Mouse (Mus musculus) megakaryocyte, embryonic 14.5 days (primary cell): ENCODE results near the gene Acap3. TPM values are rescaled to one million over a fixed set of nuclear protein-coding genes. Genes with fewer than 3 reads are reported as not detected.
A peak's percentile ranks its signal among the peaks of the same experiment; 100 is the strongest.

Experiments
- H3K27me3 ChIP-seq: replicated peaks from 2 replicates; pipeline ENCODE3; 2012; ENCODE audit warnings: inconsistent platforms
- H3K36me3 ChIP-seq: replicated peaks from 2 replicates; pipeline ENCODE3; 2012; ENCODE audit warnings: low read length, inconsistent platforms, mixed read lengths
- H3K4me1 ChIP-seq: 2 replicates; pipeline ENCODE4 v1.6.1; 2012; ENCODE audit warnings: inconsistent platforms
- H3K4me3 ChIP-seq: replicated peaks from 2 replicates; pipeline ENCODE3; 2012; ENCODE audit warnings: moderate library complexity, mild to moderate bottlenecking, inconsistent platforms
- H3K9me3 ChIP-seq: 2 replicates; pipeline ENCODE4 v1.6.1; 2012; ENCODE audit warnings: inconsistent platforms
- FLI1 ChIP-seq: IDR thresholded peaks from 2 replicates; pipeline ENCODE4 v1.6.1; 2012; ENCODE audit warnings: low read length, inconsistent platforms, mixed read lengths
- GATA1 ChIP-seq: IDR thresholded peaks from 3 replicates; pipeline ENCODE4 v1.6.1; 2012; ENCODE audit warnings: mixed read lengths, low read length, inconsistent platforms, borderline replicate concordance
- polyA plus RNA-seq: library from polyadenylated mRNA; stranded (reverse); fragments of >175 nt; gene quantifications from 2 replicates; pipeline ENCODE4 v1.2.3, GENCODE M21; 2012; ENCODE audit warnings: low replicate concordance; ENCODE audit not compliant: insufficient read depth

Gene Acap3
- polyA plus RNA-seq, 1 experiment, result 33.2 TPM

DNA sequence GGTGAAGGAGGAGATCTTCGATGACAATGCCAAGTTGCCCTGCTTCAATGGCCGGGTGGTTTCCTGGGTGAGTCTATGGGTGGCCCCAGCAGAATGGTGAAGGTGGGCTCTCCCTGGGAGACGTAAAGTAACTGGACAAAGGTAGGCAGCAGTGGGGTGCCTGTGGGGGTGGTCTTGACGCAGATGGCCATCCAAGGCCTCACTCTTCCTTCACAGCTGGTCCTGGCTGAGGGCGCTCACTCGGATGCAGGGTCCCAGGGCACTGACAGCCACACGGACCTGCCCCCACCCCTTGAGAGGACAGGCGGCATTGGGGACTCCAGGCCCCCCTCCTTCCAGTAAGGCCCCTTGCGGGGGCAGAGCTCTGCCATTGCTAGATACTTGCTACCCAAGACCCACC, 38.2 kb upstream of the Acap3 start:
- H3K4me1 ChIP-seq, result peaks cover 63% of the 10 kb centered on the region
- no peaks in the 10 kb centered on the region for H3K27me3 ChIP-seq
- TF ChIP-seq FLI1 (no peak), GATA1 (no peak)
- no peaks in the 10 kb centered on the region for H3K9me3 ChIP-seq
- peaks cover 60% of the 10 kb centered on the region for H3K36me3 ChIP-seq
- H3K4me3 ChIP-seq, result no peak overlapping the region

DNA sequence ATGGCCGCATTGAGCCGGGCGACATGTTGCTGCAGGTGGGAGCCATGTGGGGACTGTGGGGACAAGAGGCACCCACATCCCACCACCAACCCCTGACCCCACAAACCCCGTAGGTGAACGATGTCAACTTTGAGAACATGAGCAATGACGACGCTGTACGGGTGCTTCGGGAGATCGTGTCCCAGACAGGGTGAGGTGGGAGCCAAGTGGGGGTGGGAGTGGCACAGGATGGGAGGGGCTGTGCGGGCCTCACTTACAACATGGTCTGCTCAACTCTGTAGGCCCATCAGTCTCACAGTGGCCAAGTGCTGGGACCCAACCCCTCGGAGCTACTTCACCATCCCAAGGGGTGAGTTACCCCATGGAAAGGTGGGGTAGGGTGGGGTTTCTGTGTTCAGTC, 36.6 kb upstream of the Acap3 start:
- TF ChIP-seq FLI1 (no peak), GATA1 (no peak)
- Histone ChIP-seq H3K27me3 (no peaks in the 10 kb centered on the region), H3K36me3 (peaks cover 76% of the 10 kb centered on the region), H3K4me1 (peaks cover 47% of the 10 kb centered on the region), H3K9me3 (no peaks in the 10 kb centered on the region), H3K4me3 (no peak overlapping the region)

DNA sequence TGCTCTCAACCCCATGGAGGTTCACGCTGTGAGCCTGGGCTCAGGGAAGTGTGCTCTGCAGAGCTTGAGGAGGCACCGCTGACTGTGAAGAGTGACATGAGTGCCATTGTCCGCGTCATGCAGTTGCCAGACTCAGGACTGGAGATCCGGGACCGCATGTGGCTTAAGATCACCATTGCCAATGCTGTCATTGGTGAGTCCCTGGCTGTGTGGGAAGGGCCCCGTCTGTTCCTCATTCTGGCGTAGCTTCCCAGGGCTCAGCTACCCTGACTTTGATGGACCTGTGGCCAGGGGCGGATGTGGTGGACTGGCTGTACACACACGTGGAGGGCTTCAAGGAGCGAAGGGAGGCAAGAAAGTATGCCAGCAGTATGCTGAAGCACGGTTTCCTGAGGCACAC, 35.6 kb upstream of the Acap3 start:
- H3K9me3 ChIP-seq, result no peaks in the 10 kb centered on the region
- H3K4me1 ChIP-seq, result peaks cover 36% of the 10 kb centered on the region
- H3K27me3 ChIP-seq, result no peaks in the 10 kb centered on the region
- no peak for TF ChIP-seq FLI1
- no peak for TF ChIP-seq GATA1
- no peak overlapping the region for H3K4me3 ChIP-seq
- H3K36me3 ChIP-seq, result peaks cover 84% of the 10 kb centered on the region

DNA sequence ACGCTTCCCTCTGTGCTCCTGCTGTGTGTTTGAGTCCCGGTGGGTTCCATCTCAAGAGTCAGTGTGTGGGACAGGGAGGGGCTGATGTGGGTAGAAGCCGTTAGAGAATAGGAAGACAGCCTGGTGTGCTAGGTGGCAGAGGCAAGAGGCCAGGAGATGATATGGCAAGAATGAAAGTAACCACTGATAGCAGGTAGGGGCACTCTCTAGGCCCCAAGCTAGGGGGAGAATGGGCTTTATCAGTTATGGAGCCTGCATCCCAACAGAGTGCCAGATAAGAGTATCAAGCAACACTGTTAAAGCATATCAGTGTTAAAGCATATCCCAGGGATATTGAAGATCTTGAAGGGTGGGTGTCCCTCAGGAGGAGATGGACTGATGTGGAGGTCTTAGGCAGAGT, 34.7 kb upstream of the Acap3 start:
- peaks cover 89% of the 10 kb centered on the region for H3K36me3 ChIP-seq
- no peak overlapping the region for H3K4me3 ChIP-seq
- H3K27me3 ChIP-seq, result no peaks in the 10 kb centered on the region
- peaks cover 28% of the 10 kb centered on the region for H3K4me1 ChIP-seq
- H3K9me3 ChIP-seq, result no peaks in the 10 kb centered on the region
- TF ChIP-seq GATA1 (no peak), FLI1 (no peak)

DNA sequence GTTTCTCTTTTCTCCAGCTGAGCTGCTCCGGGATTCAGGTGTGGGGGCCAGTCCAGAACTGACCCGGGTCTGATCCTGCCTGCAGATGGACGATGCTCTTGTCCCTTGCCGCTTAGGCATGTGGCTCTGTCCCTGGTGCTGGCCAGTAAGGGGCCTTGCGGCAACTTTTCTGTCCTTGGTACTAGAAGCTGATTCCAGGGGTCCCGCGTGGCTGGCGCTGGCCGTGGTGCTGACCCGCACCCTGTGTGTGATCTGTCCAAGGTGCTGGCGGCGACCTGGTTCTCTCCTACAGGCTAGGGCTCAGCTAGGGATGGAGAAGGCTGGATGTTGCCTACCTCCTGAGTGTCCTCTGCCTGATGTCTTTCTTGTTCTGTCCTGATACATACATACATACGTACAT, 32.3 kb upstream of the Acap3 start:
- Histone ChIP-seq H3K4me3 (no peak overlapping the region), H3K36me3 (peaks cover 100% of the 10 kb centered on the region)

DNA sequence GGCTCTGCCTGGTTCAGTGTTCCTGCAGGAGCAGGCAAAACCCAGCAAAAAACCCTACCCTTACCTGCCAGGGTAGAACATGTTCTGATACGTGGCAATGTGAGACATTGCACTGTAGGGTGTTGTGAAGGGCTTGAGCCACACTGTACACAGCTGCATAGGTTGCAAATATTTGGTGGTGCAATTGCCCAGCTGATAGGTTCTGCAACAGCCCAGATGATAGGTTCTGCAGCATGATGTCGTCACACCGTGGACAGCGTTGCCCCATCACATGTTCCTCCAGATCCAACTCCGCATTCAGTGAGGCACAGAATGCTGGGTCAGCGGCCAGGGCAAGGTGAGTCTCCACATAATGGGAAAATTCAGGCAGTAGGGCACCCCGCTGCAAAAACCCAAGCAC, 29.8 kb upstream of the Acap3 start:
- Histone ChIP-seq H3K27me3 (no peaks in the 10 kb centered on the region), H3K4me3 (no peak overlapping the region), H3K9me3 (no peaks in the 10 kb centered on the region), H3K36me3 (peaks cover 100% of the 10 kb centered on the region), H3K4me1 (peaks cover 13% of the 10 kb centered on the region)
- TF ChIP-seq GATA1, result no peak
- no peak for TF ChIP-seq FLI1

More for the DNA sequence above, 32.3 kb upstream of the Acap3 start:
- no peaks in the 10 kb centered on the region for H3K9me3 ChIP-seq
- TF ChIP-seq GATA1, result no peak
- TF ChIP-seq FLI1, result no peak
- H3K27me3 ChIP-seq, result no peaks in the 10 kb centered on the region
- peaks cover 10% of the 10 kb centered on the region; the same call in 1 of the 2 replicates for H3K4me1 ChIP-seq

DNA sequence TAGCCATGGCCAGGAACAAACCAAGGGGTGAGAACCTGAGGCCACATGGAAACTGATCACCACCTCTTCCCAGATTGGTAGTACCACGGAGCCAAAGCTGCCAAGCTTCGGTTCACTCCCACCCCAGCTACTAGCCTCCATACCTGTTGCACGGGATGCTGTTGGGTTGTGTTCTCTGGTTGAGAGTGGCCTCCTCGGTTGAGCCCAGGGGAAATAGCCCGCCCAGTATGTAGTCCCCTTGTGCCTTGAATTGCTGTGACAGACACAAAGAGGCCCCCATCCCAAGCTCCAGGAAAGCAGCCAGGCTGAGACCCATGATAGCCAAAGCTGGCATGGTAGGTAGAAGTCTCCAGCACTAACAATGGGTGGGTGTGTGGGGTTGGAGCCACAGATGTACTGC, 28.6 kb upstream of the Acap3 start, which contains the start of gene Tas1r3:
Gene Tas1r3 (minus strand): TSS at position 362 of the 400 bp plus-strand sequence.
- no peak within 1 kb of the TSS for H3K4me3 ChIP-seq
- H3K36me3 ChIP-seq, result peaks cover 99% of the 10 kb centered on the region
- TF ChIP-seq FLI1, result no peak
- TF ChIP-seq GATA1, result no peak
- no peaks in the 10 kb centered on the region for H3K27me3 ChIP-seq
- peaks cover 24% of the 10 kb centered on the region for H3K4me1 ChIP-seq
- no peaks in the 10 kb centered on the region for H3K9me3 ChIP-seq

DNA sequence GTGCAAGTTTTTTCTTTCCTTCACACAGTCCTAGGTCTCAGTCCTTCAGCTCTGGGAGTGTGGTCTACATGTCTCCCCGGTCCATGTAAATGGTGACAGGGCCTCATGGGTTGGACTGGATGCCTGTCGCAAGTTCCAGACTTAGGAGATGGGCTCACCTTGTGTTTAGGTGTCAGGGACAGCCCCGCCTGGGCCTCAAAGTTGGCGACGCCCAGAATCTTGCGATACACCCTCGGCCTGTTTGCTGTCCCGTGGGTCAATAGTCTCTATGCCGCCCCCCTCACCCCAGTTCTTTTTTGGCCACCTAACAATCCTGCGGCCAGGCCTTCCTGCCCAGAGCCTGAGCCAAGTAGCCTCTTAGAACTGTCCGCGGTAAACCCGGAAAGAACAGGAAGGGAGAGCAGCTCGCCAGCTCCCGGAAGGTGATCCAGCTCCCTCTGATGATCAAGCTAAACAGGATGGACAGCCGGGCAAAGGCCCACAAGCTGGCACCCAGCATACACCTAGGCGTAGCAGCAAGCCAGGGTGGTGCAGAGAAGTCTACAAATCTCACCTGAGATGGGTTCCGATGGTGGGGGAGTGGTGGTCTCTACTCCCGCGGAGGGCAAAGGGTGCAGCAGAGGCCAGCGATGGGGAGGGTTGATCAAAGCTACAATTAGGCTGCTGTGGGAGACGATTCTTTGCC, 22.9 kb upstream of the Acap3 start:
- H3K9me3 ChIP-seq, result no peaks in the 10 kb centered on the region
- peaks cover 73% of the 10 kb centered on the region for H3K36me3 ChIP-seq
- TF ChIP-seq GATA1, result no peak
- TF ChIP-seq FLI1, result no peak
- H3K4me1 ChIP-seq, result peaks cover 56% of the 10 kb centered on the region
- H3K4me3 ChIP-seq, result peak overlapping the region; percentile 98
- no peaks in the 10 kb centered on the region for H3K27me3 ChIP-seq

DNA sequence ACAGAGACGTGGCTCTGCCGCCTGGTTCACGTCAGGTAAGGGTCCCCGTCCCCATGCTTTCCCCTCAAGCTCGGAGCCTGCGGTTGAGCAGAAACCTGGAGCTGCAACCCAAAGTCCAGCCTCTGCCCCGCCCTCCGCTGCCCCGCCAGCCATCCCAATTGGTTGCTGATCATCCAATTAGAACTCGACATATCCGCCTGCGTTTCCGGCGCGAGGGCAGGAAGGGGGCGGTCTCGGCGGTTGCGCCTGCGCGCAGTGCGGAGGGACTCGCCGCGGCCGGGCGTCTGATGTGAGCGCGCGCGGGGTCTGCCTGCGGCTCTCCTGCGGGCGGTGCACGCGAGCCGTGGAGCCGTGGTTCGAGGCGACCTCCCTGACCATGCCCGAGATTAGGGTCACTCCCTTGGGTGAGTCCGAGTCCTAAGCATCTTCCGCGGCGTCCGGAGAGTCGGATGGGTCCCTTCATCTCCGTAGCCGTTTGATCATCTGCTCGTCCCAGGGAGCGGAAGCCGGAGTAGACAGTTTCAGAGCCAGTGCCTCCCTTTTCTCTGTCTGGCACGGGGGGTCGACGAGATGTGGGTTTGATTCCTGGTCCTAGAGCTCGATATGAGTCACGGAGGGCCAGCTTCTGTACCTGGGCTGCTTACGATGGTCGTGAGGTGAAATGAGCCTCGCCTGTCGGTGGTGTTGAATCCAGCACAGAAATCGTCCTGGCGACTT, 22.1 kb upstream of the Acap3 start, which contains the start of the genes Cptp and Ints11:
Gene Cptp (minus strand): TSS at position 124 of the 717 bp plus-strand sequence.
Gene Ints11 (plus strand): TSS at position 230 of the 717 bp plus-strand sequence.
- Histone ChIP-seq H3K4me3 (peak within 1 kb of the TSS; percentile 98), H3K27me3 (no peaks in the 10 kb centered on the region), H3K9me3 (no peaks in the 10 kb centered on the region), H3K4me1 (peaks cover 56% of the 10 kb centered on the region), H3K36me3 (peaks cover 73% of the 10 kb centered on the region)
- no peak for TF ChIP-seq GATA1
- TF ChIP-seq FLI1, result 0 out of 2 replicates have a peak, but pooled peaks have one; percentile 41

DNA sequence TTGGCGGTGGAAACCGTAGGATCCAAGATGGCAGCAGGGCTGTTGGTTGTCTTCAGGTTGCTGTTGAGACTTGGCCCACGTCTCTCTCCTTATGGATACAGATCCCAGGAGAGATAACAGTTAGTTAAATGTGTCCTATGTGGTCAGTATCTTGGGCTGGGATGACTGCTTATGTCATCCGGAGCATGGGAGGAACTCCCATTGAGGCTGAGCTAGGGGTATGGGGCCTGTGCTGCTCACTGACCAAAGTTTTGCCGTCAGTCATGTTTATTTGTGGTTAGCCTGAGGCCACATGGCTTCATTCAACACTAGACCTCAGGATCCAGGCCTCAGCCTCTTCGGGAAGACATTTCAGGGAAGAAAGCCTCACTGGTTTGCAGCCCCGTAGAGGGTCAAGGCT, 20.2 kb upstream of the Acap3 start:
- Histone ChIP-seq H3K4me1 (peaks cover 47% of the 10 kb centered on the region), H3K36me3 (peaks cover 68% of the 10 kb centered on the region), H3K27me3 (no peaks in the 10 kb centered on the region), H3K4me3 (peak overlapping the region; percentile 9), H3K9me3 (no peaks in the 10 kb centered on the region)
- no peak for TF ChIP-seq GATA1
- TF ChIP-seq FLI1, result no peak
